Mouse (Mus musculus) kidney, postnatal 10 days (tissue): ENCODE measurements around the gene Gm20518.

Source experiments
- DNase-seq: peaks from one replicate; pipeline ENCODE4 v3.0.0; 2021; ENCODE audit warnings: mixed read lengths

Gene Gm20518

GRCm38 (mm10) chr16:17891567-17891959, at the start of gene Gm20518:
TSS of gene Gm20518 (minus strand) at chr16:17891671.
- peak; percentile 100 for DNase-seq

- DNase-seq: peak; percentile 21
These were observed 47.8 kb upstream of the Gm20518 start for GRCm38 (mm10) chr16:17939255-17939751.

DNA sequence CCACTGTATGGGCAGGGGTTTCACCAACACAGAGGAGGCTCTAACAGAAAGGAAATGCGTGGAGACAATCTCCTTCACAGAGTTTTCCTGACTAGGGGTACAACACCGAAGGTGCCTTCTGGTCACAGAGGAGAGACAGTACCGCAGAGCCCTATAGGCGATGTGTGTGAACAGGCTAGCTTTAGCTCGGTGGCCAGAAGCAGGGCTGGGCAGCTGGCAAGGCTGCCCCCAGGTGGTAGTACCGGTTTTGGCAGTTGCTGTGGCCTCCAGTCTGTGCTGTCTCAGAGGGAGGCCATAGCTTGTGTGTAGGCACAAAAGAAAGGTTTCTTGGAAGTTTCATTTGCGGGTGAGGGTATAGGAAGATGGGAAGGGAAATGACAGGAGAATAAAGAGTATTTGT, 47.4 kb upstream of the Gm20518 start:
- peak; percentile 79 for DNase-seq

- DNase-seq: no peak
These were observed 46.7 kb upstream of the Gm20518 start for GRCm38 (mm10) chr16:17938187-17938586.

DNA sequence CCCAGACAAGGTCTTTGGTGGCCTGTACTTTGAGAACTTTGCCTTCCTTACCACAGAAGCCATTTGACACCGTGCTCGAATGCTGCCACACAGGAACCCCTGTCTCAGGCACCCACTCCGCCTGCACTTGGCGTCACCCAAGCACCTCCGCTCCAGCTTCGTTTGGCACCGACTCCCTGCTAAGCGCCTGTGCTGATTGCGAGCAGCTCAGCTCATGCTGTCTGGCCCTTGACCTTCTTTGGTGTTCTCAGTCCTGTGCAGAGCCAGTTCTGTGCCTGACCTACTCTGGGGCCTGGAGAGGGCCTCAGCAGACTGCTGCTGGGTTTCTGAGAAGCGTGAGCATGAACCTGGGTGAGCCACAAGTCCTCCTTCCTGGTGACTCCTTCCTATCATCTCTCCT, 45.3 kb upstream of the Gm20518 start:
- peak; percentile 6 for DNase-seq

DNA sequence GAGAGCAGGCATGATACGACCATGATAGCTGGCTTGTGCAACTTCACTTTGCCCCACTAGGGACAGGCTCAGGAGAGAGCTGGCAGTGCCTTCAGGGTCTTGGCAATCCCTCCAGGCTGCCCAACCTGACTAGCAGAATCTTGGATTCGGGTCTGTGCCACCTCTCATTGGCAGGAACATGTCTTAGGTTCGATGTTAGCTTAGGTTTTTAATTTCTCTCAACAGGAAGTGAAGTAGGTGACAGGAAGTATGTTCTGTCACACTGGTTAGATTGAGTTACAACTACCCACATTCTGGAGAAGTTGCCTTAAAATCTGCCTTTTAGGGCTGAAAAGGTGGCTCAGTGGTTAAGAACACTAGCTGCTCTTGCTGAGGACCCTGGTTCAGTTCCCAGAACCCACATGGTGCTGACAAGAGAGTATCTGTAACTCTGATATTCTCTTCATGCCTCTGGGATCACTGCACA, 43.0 kb upstream of the Gm20518 start:
- no peak for DNase-seq

DNA sequence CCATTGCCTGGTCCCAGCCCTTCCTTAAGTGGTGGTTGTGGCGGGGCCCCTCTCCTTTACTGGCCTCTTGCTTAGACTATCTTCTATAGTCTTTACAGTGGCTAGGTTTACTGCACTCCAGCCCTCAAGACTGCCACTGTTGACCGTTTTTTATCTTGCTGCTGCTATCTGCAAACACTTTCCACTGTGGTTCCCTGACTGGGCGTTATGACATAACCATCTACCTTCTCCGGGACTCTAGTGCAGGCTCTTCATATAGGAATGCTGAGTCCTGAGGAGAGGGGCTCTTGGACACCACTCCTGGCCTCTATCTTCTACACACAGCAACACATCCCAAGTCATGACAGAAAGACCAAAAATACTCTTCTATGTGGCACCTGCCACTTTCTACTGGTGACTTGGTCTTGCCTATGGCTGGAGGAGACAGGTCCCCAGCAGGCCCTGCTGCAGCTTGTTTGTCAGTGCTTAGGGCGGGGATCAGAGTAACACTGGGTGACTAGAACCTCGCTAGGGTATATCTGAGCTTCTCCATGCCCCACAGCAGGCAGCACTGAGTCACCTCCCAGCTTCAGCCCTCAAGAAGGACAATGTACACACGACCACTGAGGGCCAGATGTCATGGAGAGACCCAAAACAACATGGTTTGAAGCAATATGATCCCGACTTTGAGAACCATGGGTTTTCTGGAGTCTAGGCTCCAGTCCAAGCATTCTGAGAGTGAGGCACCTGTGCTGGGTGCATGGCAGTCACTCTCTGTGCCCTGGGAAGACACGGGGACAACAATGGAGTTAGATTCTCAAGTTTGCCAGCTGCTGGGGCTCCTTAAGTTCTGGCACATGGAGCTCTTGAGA, 42.3 kb upstream of the Gm20518 start:
- no peak for DNase-seq

GRCm38 (mm10) chr16:17931906-17932460, 40.5 kb upstream of the Gm20518 start:
- DNase-seq: no peak

DNA sequence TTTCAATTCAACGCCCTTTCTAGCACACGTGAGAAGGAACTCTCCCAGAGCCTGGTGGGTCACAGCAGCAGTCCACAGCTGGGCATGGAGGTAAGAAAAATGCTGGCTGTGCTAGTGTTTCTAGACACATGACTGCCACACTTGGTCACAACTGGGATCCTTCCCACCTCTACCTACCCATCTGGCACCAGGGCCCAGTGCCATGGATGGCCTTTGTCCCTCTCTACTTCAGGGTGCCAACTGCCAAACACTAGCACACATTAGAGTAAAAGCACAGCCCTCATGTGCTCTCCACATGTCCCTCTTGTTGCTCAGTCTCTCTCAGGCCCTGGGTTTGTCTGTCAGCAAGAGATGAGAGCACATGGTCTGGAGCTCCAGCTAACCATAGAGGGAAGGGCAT, 38.2 kb upstream of the Gm20518 start:
- DNase-seq: no peak

DNA sequence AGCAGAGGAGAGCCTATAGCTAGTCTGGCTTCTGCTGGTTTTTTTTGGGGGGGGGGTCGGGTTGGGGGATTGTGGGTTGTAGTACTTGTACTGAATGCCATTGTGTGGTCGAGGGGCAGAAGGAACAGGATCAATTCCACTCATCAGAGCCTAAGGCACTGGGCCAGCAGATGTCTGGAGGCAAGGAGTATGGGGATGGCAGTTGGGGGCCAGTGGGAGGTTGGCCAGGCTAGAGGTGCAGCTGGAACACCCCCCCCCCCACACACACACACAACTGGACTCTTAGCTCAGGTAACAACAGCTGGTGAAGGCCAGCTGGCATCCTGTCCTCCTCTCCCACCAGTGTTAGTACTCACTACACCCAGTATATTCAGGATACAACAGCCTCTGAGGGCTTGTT, 37.7 kb upstream of the Gm20518 start:
- no peak for DNase-seq

DNA sequence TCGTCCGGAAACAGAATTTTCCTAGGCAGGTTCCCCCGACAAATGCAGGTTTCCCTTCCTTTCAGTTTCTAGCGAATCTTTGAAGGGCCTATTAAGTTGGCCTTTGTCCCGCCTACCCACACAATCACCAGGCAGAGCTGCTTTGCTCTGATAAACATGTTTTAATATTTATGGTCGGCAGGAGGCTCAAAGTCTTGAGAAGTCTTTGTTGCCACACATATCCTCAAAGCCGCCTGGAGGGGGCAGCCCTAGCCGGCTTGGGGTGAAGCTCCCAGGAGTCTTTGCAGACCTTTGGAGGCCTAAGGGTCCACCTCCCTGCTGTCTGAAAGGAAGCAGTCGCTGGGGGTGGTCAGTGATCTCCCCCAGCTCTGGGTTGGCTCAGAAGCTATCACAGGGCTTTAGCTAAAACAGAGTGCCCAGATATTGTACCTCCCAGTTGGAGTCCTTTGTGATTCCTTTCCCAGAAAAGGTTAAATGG, 37.2 kb upstream of the Gm20518 start:
- DNase-seq: peak; percentile 88

GRCm38 (mm10) chr16:17928087-17928580, 36.7 kb upstream of the Gm20518 start, which contains the start of gene Slc25a1:
TSS of gene Slc25a1 (minus strand) at chr16:17928219.
- DNase-seq: peak; percentile 89

DNA sequence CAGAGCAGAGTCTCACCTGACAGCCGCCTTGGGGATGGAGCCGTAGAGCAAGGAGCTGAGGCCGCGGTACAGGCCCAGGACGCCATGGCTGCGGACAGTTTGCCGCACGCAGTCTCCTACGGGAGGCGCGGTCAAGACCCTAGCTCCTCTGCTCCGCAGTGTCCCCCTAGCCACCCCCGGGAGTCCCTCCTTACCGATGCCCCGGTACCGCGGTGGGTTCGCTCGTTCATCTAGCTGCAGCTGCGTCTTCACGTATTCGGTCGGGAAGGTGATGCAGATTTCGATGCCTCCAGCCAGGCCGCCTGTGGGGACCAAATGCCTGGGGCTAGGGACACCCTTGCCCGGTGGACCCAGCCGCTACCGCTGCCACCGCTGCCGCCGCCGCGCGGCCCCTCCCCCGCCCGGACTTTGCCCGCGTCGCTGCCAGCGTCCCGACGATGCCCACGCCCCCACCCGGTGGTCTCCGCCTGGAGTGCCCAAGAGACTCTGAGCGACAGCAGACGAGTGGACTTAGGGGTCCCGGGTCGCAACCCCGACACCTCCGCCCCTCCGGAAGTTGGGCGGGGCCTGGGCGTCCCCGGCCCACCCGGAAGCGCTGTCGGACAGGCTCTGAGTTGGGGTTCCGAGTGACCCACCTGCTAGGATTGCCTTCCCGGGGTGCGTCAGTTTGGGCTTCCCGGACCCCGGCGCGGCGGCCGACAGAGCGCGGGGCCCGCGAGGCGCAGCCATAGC, 36.0 kb upstream of the Gm20518 start:
- peak; percentile 76 for DNase-seq

DNA sequence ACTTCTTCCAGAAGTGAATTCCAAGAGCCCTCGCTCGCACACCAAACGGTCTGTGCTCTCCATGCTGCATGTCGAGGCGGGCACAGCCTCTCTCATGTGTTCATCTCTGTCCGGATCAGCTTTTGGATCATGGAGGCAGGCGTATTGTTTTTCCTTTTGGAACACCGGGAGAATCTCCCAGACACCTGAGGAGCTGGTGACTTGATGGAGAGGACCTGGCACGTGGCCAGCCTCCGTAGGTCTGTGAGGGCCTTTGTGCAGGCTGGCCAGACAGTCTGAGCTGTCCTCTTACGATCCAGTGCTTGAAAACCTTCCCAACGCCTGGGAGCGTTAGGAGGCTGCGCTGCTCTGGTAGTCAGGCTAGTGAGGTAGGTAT, 30.7 kb upstream of the Gm20518 start:
- peak; percentile 67 for DNase-seq

GRCm38 (mm10) chr16:17921325-17922162, 30.1 kb upstream of the Gm20518 start:
- DNase-seq: peak; percentile 98

DNA sequence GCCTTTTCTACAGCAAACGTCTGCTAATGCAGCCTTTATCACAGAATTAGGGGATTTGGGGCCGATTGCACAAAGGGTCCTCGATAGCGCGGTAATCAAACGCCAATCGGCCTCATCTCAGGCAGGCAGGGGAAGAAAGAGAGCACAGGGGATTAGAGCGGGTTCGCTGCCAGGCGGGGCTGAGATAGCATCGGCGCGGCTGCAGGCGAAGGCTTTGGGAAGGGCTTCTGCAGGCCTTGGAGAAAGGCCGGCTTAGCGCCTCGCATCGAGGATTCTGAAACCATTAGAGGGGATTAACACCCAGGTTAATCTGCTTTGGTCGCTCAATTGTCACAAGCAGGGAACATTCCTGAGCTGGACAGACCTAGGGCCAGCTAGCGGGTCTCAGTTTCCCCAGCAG, 29.1 kb upstream of the Gm20518 start:
- DNase-seq: no peak

DNA sequence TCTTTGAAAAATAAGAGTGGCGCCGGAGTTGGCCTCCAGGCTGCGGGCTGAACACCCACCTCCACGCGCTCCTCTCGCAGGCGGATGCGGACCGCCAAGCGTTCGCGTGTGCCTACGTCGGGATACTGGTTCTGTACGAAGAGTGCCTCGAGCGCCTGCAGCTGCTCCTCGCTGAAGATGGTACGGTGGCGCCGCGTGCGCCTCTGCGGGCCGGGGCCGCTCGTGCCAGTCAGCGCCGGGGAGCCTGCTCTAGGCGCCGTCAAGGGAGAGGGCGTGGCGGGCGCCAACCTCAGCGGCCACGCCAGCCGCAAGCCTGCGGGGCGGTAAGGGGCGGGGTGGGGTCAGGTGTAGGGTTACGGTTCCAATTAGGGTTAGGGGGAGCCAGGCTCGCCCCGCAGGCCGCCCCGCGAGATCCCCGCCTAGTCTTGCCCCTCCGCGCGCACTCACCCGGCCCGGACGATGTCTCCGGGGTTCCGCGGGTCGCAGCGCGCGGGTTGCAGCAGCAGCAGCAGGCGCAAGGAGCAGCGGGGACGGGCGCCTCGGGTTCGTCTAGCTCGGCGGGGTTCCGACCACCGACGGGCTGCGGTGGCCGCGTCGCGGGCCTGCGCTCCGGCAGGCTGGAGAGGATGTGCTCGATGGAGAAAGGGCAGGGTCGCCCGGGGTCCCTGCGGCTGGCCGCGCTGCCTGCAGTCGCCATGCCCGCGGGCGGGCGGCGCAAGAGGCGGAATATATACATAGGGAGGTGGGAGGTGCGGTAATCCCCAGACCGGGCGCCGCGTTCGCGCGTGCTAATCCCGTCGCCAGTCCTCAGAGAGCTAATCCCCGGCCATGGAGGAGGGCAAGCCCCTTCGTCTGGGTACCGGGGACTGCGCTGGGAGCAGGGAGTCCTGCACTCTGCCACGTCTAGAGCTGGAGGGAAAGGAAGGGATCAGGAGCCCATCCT, 23.1 kb upstream of the Gm20518 start, which contains the start of gene Gsc2:
TSS of gene Gsc2 (minus strand) at position 753 of the 943 bp plus-strand sequence.
- DNase-seq: no peak

DNA sequence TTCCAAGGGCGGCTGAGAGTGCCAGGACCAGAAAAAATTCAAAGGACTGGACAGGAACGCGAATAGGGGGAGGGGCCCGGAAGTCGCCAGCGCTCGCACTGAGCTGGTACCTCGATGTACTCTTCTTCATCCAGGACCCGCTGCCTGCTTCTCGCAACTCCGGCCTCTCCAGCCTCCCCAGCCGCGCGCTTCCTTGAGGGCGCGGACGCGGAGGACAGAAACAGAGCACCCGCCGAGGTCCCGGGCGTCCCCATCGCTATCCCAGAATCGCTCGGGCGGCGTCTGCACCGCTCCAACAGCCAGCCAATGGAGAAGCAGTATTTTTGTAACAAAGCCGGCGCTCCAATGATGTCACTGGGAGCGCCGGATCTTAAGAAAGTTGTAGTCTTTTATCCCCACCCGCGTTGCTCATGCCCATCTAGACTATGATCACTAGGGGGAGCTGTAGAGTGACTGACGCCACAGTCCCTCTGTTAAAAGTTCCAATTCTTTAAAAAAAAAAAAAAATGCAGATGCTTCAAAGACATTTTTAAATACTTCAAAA, 19.7 kb upstream of the Gm20518 start, which contains the start of gene Ess2:
TSS of gene Ess2 (minus strand) at position 297 of the 544 bp plus-strand sequence.
- DNase-seq: peak; percentile 93

DNA sequence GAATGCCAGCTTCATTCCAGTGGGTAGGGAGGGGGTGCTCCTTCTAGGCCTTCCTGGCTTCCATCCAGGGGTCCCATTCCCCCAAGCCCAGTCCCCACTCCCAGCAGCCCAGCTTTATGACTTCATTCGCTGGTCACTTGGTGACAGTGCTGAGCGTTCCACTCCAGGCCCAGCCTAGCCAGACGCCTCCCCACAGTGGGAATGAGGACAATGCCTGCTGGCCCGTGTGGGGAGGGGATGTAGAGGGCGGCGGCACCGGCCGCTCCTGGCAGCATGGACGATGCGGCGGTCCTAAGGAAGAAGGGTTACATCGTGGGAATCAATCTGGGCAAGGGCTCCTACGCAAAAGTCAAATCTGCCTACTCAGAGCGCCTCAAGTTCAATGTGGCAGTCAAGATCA, 7.0 kb upstream of the Gm20518 start, which contains the start of the genes Dgcr2 and Tssk2:
TSS of gene Dgcr2 (minus strand) at position 101 of the 400 bp plus-strand sequence.
TSS of gene Tssk2 (plus strand) at position 176 of the 400 bp plus-strand sequence.
- DNase-seq: no peak

DNA sequence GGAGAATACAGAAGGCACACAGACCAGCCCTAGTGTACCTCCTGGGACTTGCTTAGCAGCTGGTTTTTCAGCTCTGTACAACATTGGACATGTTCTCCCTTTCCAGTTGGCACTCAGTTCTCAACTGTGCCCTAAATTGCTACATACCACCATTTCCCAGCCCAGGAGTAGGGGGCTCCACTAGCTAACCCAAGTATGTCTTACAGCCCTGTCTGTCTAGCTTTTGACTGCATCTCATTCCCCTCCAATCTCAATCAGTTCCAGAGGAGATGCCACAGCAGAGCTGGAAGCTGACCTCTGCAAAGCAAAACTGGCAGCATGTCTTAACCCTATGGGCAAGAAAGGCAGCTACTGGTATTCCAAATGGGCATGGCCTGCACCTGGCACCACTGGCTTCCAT, 4.6 kb upstream of the Gm20518 start:
- DNase-seq: no peak
